Mouse (Mus musculus): ENCODE measurements at regions not wholly inside any gene's neighbourhood (a gene's known extent, or its start where the extent isn't known, plus 50 kb on each side); places are given as distances from the start of the nearest gene placed in this dataset.

GRCm38 (mm10) chr11:40599956-40600772, 94.8 kb downstream of the Mat2b start:
- no peak for TF ChIP-seq CTCF (IDR thresholded peaks at IDR 0.05)
- no peak for TF ChIP-seq POLR2A (IDR thresholded peaks at IDR 0.05; ENCODE audit: insufficient read depth, low read depth, low read length)
- no peak for TF ChIP-seq EP300 (IDR thresholded peaks at IDR 0.05; ENCODE audit: insufficient read depth, low read depth, low read length)
